Mouse (Mus musculus) cerebellum, adult 9-11 months (tissue): ENCODE measurements at regions not wholly inside any gene's neighbourhood (a gene's known extent, or its start where the extent isn't known, plus 50 kb on each side); places are given as distances from the start of the nearest gene placed in this dataset.
A peak's percentile ranks its signal among the peaks of the same experiment; 100 is the strongest.

Experiments
- DNase-seq: peaks from one replicate; pipeline ENCODE4 v3.0.0; 2022

GRCm38 (mm10) chr13:71214776-71215175 is 373.2 kb upstream of the Adamts16 start:
- DNase-seq, result no peak

GRCm38 (mm10) chr13:71211363-71211762 is 369.8 kb upstream of the Adamts16 start:
- no peak for DNase-seq

GRCm38 (mm10) chr13:71210658-71211251 is 369.1 kb upstream of the Adamts16 start:
- no peak for DNase-seq

- DNase-seq, result no peak
Measured at GRCm38 (mm10) chr13:71205708-71206107, 364.1 kb upstream of the Adamts16 start.

- no peak for DNase-seq
Measured at GRCm38 (mm10) chr13:71200656-71201055, 359.0 kb upstream of the Adamts16 start.

GRCm38 (mm10) chr13:71195675-71196074 is 354.1 kb upstream of the Adamts16 start:
- DNase-seq, result no peak

- DNase-seq, result no peak
Measured at GRCm38 (mm10) chr13:71184500-71184899, 342.9 kb upstream of the Adamts16 start.

GRCm38 (mm10) chr13:71179083-71179482 is 337.5 kb upstream of the Adamts16 start:
- no peak for DNase-seq

GRCm38 (mm10) chr13:71174335-71174734 is 332.7 kb upstream of the Adamts16 start:
- no peak for DNase-seq

GRCm38 (mm10) chr13:71166226-71166625 is 324.6 kb upstream of the Adamts16 start:
- DNase-seq, result no peak

GRCm38 (mm10) chr13:71165096-71165920 is 323.7 kb upstream of the Adamts16 start:
- no peak for DNase-seq

- DNase-seq, result no peak
Measured at GRCm38 (mm10) chr13:71164012-71164411, 322.4 kb upstream of the Adamts16 start.

GRCm38 (mm10) chr13:71162952-71163351 is 321.3 kb upstream of the Adamts16 start:
- no peak for DNase-seq

- DNase-seq, result no peak
Measured at GRCm38 (mm10) chr13:71158300-71158860, 316.8 kb upstream of the Adamts16 start.

- DNase-seq, result no peak
Measured at GRCm38 (mm10) chr13:71157656-71158299, 316.2 kb upstream of the Adamts16 start.

- no peak for DNase-seq
Measured at GRCm38 (mm10) chr13:71150092-71150491, 308.5 kb upstream of the Adamts16 start.

- DNase-seq, result no peak
Measured at GRCm38 (mm10) chr13:71149303-71149696, 307.7 kb upstream of the Adamts16 start.

GRCm38 (mm10) chr13:71148491-71149302 is 307.1 kb upstream of the Adamts16 start:
- peak; percentile 14 for DNase-seq

- DNase-seq, result no peak
Measured at GRCm38 (mm10) chr13:71146859-71147443, 305.3 kb upstream of the Adamts16 start.

GRCm38 (mm10) chr13:71138745-71139312 is 297.2 kb upstream of the Adamts16 start:
- DNase-seq, result no peak

GRCm38 (mm10) chr13:71135940-71136632 is 294.5 kb upstream of the Adamts16 start:
- DNase-seq, result no peak
